Mouse (Mus musculus) forebrain, embryonic 10.5 days (tissue): ENCODE results near the gene Vmn2r53. TPM values are rescaled to one million over a fixed set of nuclear protein-coding genes. Genes with fewer than 3 reads are reported as not detected.
"Not testable (repeated sequence)": the region's sequence is repeated elsewhere in the genome, so short reads cannot be mapped to it uniquely, and the experiment has no call there.

Source experiments
- DNase-seq: peaks from one replicate; pipeline ENCODE4 v3.0.0-alpha.2; 2017; ENCODE audit warnings: low spot score; ENCODE audit errors: extremely low spot score
- H3K27ac ChIP-seq: fragments of 300-500 bp; sonication (generic); 2 replicates; pipeline ENCODE4 v1.5.1; 2016; ENCODE audit warnings: mild to moderate bottlenecking
- H3K27me3 ChIP-seq: fragments of 300-500 bp; sonication (generic); 2 replicates; pipeline ENCODE4 v1.6.1; 2016; ENCODE audit warnings: mild to moderate bottlenecking; ENCODE audit not compliant: poor library complexity, severe bottlenecking
- H3K36me3 ChIP-seq: fragments of 300-500 bp; sonication (generic); replicated peaks from 2 replicates; pipeline ENCODE4 v1.6.1; 2016; ENCODE audit warnings: mild to moderate bottlenecking, moderate library complexity
- H3K4me1 ChIP-seq: fragments of 300-500 bp; sonication (generic); 2 replicates; pipeline ENCODE4 v1.6.1; 2016
- H3K4me3 ChIP-seq: fragments of 300-500 bp; sonication (generic); 2 replicates; pipeline ENCODE4 v1.5.1; 2016; ENCODE audit warnings: mild to moderate bottlenecking, moderate library complexity
- H3K9me3 ChIP-seq: fragments of 300-500 bp; sonication (generic); 2 replicates; pipeline ENCODE4 v1.6.1; 2016; ENCODE audit warnings: mild to moderate bottlenecking, moderate library complexity
- WGBS: fragments of 180-500 bp; shearing (Covaris S2); methylation state at CpG from one replicate; pipeline ENCODE4 v1.1.7; 2016; 5-methylcytosine and 5-hydroxymethylcytosine counted together
- polyA plus RNA-seq: library from polyadenylated mRNA; unstranded; fragments of >200 nt; fragmentation: Nextera tagmentation; extraction: Ambion mirVana; gene quantifications from 2 replicates; pipeline ENCODE4 v1.2.1, GENCODE M21; 2016

Gene Vmn2r53
- polyA plus RNA-seq: not detected in 2 replicates

DNA sequence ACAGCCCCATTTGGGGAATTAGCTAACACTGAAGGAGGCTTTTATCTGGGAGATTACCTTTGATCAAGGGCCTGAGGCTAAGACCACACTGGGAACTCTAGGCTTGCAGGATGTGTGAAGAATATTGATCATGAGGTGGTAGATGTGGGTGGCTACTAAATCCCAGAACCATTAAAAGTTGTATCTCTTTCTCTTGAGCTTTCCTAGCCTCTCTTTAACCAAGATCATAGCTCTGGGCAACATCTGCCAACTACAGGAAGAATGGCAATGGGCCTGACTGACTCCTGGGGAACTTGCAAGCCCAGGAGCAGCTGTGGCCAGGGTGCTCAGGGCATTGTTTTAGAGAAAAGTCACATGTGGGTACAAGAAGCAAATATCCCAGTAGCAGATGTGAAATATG lies at the start of gene Vmn2r53:
TSS of gene Vmn2r53 (minus strand) at position 101 of the 400 bp plus-strand sequence.
- H3K36me3 ChIP-seq: no peaks in the 10 kb centered on the region
- H3K27ac ChIP-seq: no peak within 1 kb of the TSS
- H3K27me3 ChIP-seq: no peaks in the 10 kb centered on the region
- H3K4me1 ChIP-seq: no peaks in the 10 kb centered on the region
- peaks cover 50% of the 10 kb centered on the region for H3K9me3 ChIP-seq
- no peak within 1 kb of the TSS for H3K4me3 ChIP-seq
- DNase-seq: no peak

DNA sequence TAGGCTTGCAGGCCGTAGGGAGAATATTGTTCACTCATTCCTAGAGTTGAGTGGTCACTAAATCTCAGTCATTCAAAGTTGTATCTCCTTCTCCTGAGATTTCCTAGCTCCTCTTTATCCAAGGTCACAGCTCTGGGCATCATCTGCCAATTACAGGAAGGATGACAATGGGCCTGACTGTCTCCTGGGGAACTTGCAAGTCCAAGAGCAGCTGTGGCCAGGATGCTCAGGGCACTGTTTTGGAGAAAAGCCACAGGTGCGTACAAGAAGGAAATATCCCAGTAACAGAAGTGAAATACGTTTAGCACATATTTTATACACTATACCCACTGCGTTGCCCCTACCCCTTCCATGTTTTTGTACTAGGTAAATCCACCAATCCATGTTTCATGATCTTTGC lies 31.6 kb upstream of the Vmn2r53 start, which contains the start of gene Vmn2r54:
TSS of gene Vmn2r54 (minus strand) at position 101 of the 400 bp plus-strand sequence.
- not testable (repeated sequence) for H3K36me3 ChIP-seq, H3K27ac ChIP-seq, DNase-seq, H3K4me3 ChIP-seq, H3K4me1 ChIP-seq, H3K27me3 ChIP-seq
- H3K9me3 ChIP-seq: peaks cover 16% of the 10 kb centered on the region
- 86% methylated on average over 3 of the region's 4 CpGs for WGBS

Other genes starting within 250 kb of the Vmn2r53 start
- not detected in 2 replicates for gene Vmn1r84, start 239.5 kb downstream of the Vmn2r53 start, polyA plus RNA-seq
- 3.0 and 3.1 TPM in 2 replicates for gene Zfp551, start 186.0 kb downstream of the Vmn2r53 start, polyA plus RNA-seq
- gene Zfp606, start 130.5 kb downstream of the Vmn2r53 start, polyA plus RNA-seq: 32.5 and 33.3 TPM in 2 replicates
- not detected in 2 replicates for gene 2900092C05Rik, start 96.3 kb downstream of the Vmn2r53 start, polyA plus RNA-seq
- not detected in 2 replicates for gene Vmn2r54, start 31.5 kb upstream of the Vmn2r53 start, polyA plus RNA-seq
- not detected in 2 replicates for gene Vmn2r55, start 76.2 kb upstream of the Vmn2r53 start, polyA plus RNA-seq
- not detected in 2 replicates for gene Vmn2r56, start 126.2 kb upstream of the Vmn2r53 start, polyA plus RNA-seq
- gene Zscan18, start 194.8 kb upstream of the Vmn2r53 start, polyA plus RNA-seq: 12.3 and 13.2 TPM in 2 replicates
- 17.8 and 18.4 TPM in 2 replicates for gene Zfp329, start 210.1 kb upstream of the Vmn2r53 start, polyA plus RNA-seq
- 28.7 and 30.1 TPM in 2 replicates for gene Zfp110, start 226.0 kb upstream of the Vmn2r53 start, polyA plus RNA-seq